Mouse (Mus musculus) adipocyte (in vitro differentiated cells): Measurements from ENCODE around the gene Mob3b.

Experiments
- DNase-seq: peaks from one replicate; pipeline ENCODE4 v3.0.0-alpha.2; 2016; ENCODE audit warnings: low spot score

Gene Mob3b

GRCm38 (mm10) chr4:34899322-34899721, 258.0 kb downstream of the Mob3b start:
- DNase-seq, result no peak
